ENCODE assay signal across 8 mouse cellular contexts in genomic region chr14:123626501-123627179, GRCm38 (mm10). TPM values are rescaled to one million over a fixed set of nuclear protein-coding genes. Genes with fewer than 3 reads are reported as not detected.
A peak's percentile ranks its signal among the peaks of the same experiment; 100 is the strongest.
DNase-seq lines count a peak whose midpoint lies in the region; TF ChIP-seq lines count a peak whose summit lies in the region.

Gene Nalcn (minus strand): TSS chr14:123627144.

- intact Hi-C loops in heart, adult 2 months (cut with DNase I), result no loop called here
- intact Hi-C loops in heart, postnatal 25 days (cut with DNase I), result no loop called here

- peak; percentile 4 to 29 for DNase-seq in heart, adult 2 months
- no peak for DNase-seq in heart, postnatal 25 days (ENCODE audit: low spot score)
- DNase-seq in cerebellum, postnatal 10 days, result peak; percentile 76 to 79
- peak; percentile 21 to 59 for DNase-seq in frontal cortex, postnatal 10 days (ENCODE audit: low spot score in 2 of 2)
- DNase-seq in layer of hippocampus, adult 2 months (ENCODE audit: low spot score in 2 of 2), result peak; percentile 18 to 50
- DNase-seq in midbrain, embryonic 10.5 days (ENCODE audit: low spot score), result peak; percentile 74
- DNase-seq in telencephalon, adult 2 months (ENCODE audit: low read depth, low spot score), result peak; percentile 54
- no peak for DNase-seq in ovary, postnatal 10 days (ENCODE audit: low spot score)

- no peaks in the 10 kb centered on the region for H3K4me1 ChIP-seq in heart, adult 2 months (ENCODE audit: control insufficient read depth, insufficient read depth, low read length)
- H3K4me1 ChIP-seq in midbrain, embryonic 10.5 days, result peaks cover 26% of the 10 kb centered on the region

- no peaks in the 10 kb centered on the region for H3K27me3 ChIP-seq in heart, adult 2 months (ENCODE audit: control insufficient read depth, insufficient read depth, low read length)
- H3K27me3 ChIP-seq in midbrain, embryonic 10.5 days (ENCODE audit: low read depth, poor library complexity, severe bottlenecking), result peaks cover 19% of the 10 kb centered on the region

- H3K9ac ChIP-seq in heart, adult 2 months (ENCODE audit: low read depth, low read length), result peak within 1 kb of the TSS; percentile 33

- 2% methylated on average over 47 of the region's 47 CpGs for WGBS in heart, adult 2 months
- under 1% methylated on average over 47 of the region's 47 CpGs for WGBS in midbrain, embryonic 10.5 days

- no peaks in the 10 kb centered on the region for H3K36me3 ChIP-seq in heart, adult 2 months (ENCODE audit: control insufficient read depth, insufficient read depth, low read length)
- H3K36me3 ChIP-seq in midbrain, embryonic 10.5 days, result no peaks in the 10 kb centered on the region

- TF ChIP-seq POLR2A in heart, adult 2 months (IDR thresholded peaks at IDR 0.05; ENCODE audit: insufficient read depth, low read depth, low read length), result no peak

- peak within 1 kb of the TSS; percentile 26 for H3K4me3 ChIP-seq in heart, adult 2 months
- peak within 1 kb of the TSS; percentile 78 for H3K4me3 ChIP-seq in layer of hippocampus, adult 2 months
- H3K4me3 ChIP-seq in midbrain, embryonic 10.5 days, result peak within 1 kb of the TSS; percentile 71

- no peak for TF ChIP-seq EP300 in heart, adult 2 months (IDR thresholded peaks at IDR 0.05; ENCODE audit: insufficient read depth, low read depth, low read length)

- H3K9me3 ChIP-seq in midbrain, embryonic 10.5 days (replicated peaks), result no peaks in the 10 kb centered on the region

- no peak within 1 kb of the TSS for H3K27ac ChIP-seq in heart, adult 2 months
- H3K27ac ChIP-seq in layer of hippocampus, adult 2 months, result peak within 1 kb of the TSS; percentile 97
- H3K27ac ChIP-seq in midbrain, embryonic 10.5 days (replicated peaks), result peak within 1 kb of the TSS; percentile 90

- TF ChIP-seq CTCF in heart, adult 2 months (IDR thresholded peaks at IDR 0.05), result no peak
- TF ChIP-seq CTCF in layer of hippocampus, adult 2 months (conservative IDR thresholded peaks at IDR 0.05), result no peak

- no peaks in the 10 kb centered on the region for H3K79me2 ChIP-seq in heart, adult 2 months (replicated peaks; ENCODE audit: control insufficient read depth, insufficient read depth, low read length)

RNA-seq across cellular contexts. Expression of gene Nalcn, which starts in this region (rescaled TPM):
- total RNA-seq in heart, adult 2 months (2021), result under 1 TPM; 0.50 to 0.63 TPM
- 0.33 and 0.38 TPM in 2 replicates for polyA plus RNA-seq in heart, adult 2 months (2012; rRNA removed)
- total RNA-seq in heart, postnatal 25 days (2021), result under 1 TPM; 0.18 to 0.28 TPM
- 10 to 100 TPM; 64.3 to 66.5 TPM for total RNA-seq in layer of hippocampus, adult 2 months (2021)
- polyA plus RNA-seq in midbrain, embryonic 10.5 days (2016; fragmentation: Nextera tagmentation; extraction: Ambion mirVana), result 2.0 and 3.3 TPM in 2 replicates

Comparison
In these comparisons a context has a peak if more than half of its experiments do, and no peak if none do; other contexts are left out.
1. RNA of gene Nalcn (total RNA-seq): 64.3 to 66.5 TPM in layer of hippocampus, adult 2 months; 0.50 to 0.63 TPM in heart, adult 2 months and 0.18 to 0.28 TPM in heart, postnatal 25 days; every median in the first group is over 10 times any median in the second.
2. Peak in DNase-seq, H3K4me3 ChIP-seq and H3K9ac ChIP-seq in heart, adult 2 months; RNA of the gene not detected or under 1 TPM.
3. DNase-seq: peak in cerebellum, postnatal 10 days (2 of 2), frontal cortex, postnatal 10 days (2 of 2), layer of hippocampus, adult 2 months (2 of 2), midbrain, embryonic 10.5 days (single experiment) and telencephalon, adult 2 months (single experiment); none in heart, postnatal 25 days (single experiment) and ovary, postnatal 10 days (single experiment).
4. H3K4me3 ChIP-seq: peak in every context shown above with its lines; median percentile 78 in layer of hippocampus, adult 2 months; 71 in midbrain, embryonic 10.5 days; 26 in heart, adult 2 months.